Mouse (Mus musculus) thymus, adult 2 months (tissue): ENCODE results near the gene P2rx4.

ENCODE experiments used
- CTCF ChIP-seq: fragments of 200-500 bp; IDR thresholded peaks from 2 replicates; pipeline ENCODE4 v1.5.1; 2012; ENCODE audit warnings: mild to moderate bottlenecking, control low read depth, low read length, moderate library complexity, borderline replicate concordance; ENCODE audit not compliant: control insufficient read depth, poor library complexity, insufficient read depth; ENCODE audit errors: extremely low read depth
- POLR2A ChIP-seq: fragments of 200-500 bp; IDR thresholded peaks from 2 replicates; pipeline ENCODE4 v1.6.1; 2012; ENCODE audit warnings: mild to moderate bottlenecking, low read length, control low read depth, moderate library complexity; ENCODE audit not compliant: control insufficient read depth, poor library complexity, insufficient read depth; ENCODE audit errors: extremely low read depth

GRCm38 (mm10) chr5:122702156-122702555 lies 5.2 kb upstream of the P2rx4 start:
- TF ChIP-seq CTCF (no peak), POLR2A (no peak)
